In genomic region chrX:144687742-144688141, GRCm38 (mm10) we compare ENCODE assay signal across 8 mouse cellular contexts. TPM values are rescaled to one million over a fixed set of nuclear protein-coding genes. Genes with fewer than 3 reads are reported as not detected.
DNase-seq lines count a peak whose midpoint lies in the region; ATAC-seq and TF ChIP-seq lines count a peak whose summit lies in the region.

No protein-coding gene starts in this region.

- no peaks in the 10 kb centered on the region; the same call in 1 of the 2 replicates for H3K27me3 ChIP-seq in heart, embryonic 14.5 days (ENCODE audit: control insufficient read depth, insufficient read depth, low read length)
- peaks cover 19% of the 10 kb centered on the region; the same call in 1 of the 2 replicates for H3K27me3 ChIP-seq in forebrain, embryonic 13.5 days
- H3K27me3 ChIP-seq in liver, embryonic 14.5 days (ENCODE audit: control insufficient read depth, insufficient read depth, low read length): peaks cover 5% of the 10 kb centered on the region

- no peaks in the 10 kb centered on the region for H3K36me3 ChIP-seq in heart, embryonic 14.5 days (ENCODE audit: control insufficient read depth, insufficient read depth, low read length)
- H3K36me3 ChIP-seq in forebrain, embryonic 13.5 days (ENCODE audit: poor library complexity, severe bottlenecking): no peaks in the 10 kb centered on the region
- no peaks in the 10 kb centered on the region for H3K36me3 ChIP-seq in liver, embryonic 14.5 days (replicated peaks; ENCODE audit: control insufficient read depth, insufficient read depth, low read depth)

- intact Hi-C loops in heart, postnatal 25 days (cut with DNase I): no loop called here

- ATAC-seq in heart, embryonic 14.5 days (ENCODE audit: insufficient number of reproducible peaks, insufficient read depth, low FRiP score, low read depth): no peak
- ATAC-seq in common myeloid progenitor, adult 5-6 weeks (replicated peaks; ENCODE audit: low read depth, poor library complexity, severe bottlenecking): 0 out of 2 replicates have a peak, but pooled peaks have one; percentile 17
- no peak for ATAC-seq in forebrain, embryonic 13.5 days
- ATAC-seq in liver, embryonic 14.5 days (ENCODE audit: insufficient read depth): no peak
- no peak for ATAC-seq in erythroblast, adult 5-6 weeks (replicated peaks; ENCODE audit: low FRiP score, poor library complexity, severe bottlenecking)

- no peaks in the 10 kb centered on the region for H3K4me1 ChIP-seq in heart, embryonic 14.5 days (ENCODE audit: control insufficient read depth in 2 of 2, insufficient read depth in 2 of 2, low read length in 2 of 2)
- H3K4me1 ChIP-seq in forebrain, embryonic 13.5 days: no peaks in the 10 kb centered on the region
- no peaks in the 10 kb centered on the region for H3K4me1 ChIP-seq in liver, embryonic 14.5 days (replicated peaks; ENCODE audit: control insufficient read depth in 2 of 2, insufficient read depth in 2 of 2, low read length in 1 of 2)

- no peak overlapping the region for H3K9ac ChIP-seq in heart, embryonic 14.5 days (ENCODE audit: low read length)
- H3K9ac ChIP-seq in forebrain, embryonic 13.5 days: no peak overlapping the region
- no peak overlapping the region for H3K9ac ChIP-seq in liver, embryonic 14.5 days (replicated peaks)

- DNase-seq in heart, postnatal 25 days (ENCODE audit: low spot score): no peak
- DNase-seq in liver, embryonic 14.5 days (ENCODE audit: low read depth in 3 of 3, low spot score in 3 of 3): no peak
- no peak for DNase-seq in urinary bladder, adult 18-20 months (ENCODE audit: low spot score in 2 of 2)
- no peak for DNase-seq in ovary, postnatal 14 days (ENCODE audit: low spot score)

- WGBS in heart, embryonic 14.5 days: 21% methylated on average over 19 of the region's 20 CpGs
- WGBS in forebrain, embryonic 13.5 days: 21% methylated on average over 20 of the region's 20 CpGs
- WGBS in liver, embryonic 14.5 days (ENCODE audit: insufficient replicate concordance): 21% methylated on average over 19 of the region's 20 CpGs

- no peak for TF ChIP-seq CTCF in liver, embryonic 14.5 days (IDR thresholded peaks at IDR 0.05; ENCODE audit: low read depth)

- H3K27ac ChIP-seq in heart, embryonic 14.5 days (replicated peaks in 1 of 2; ENCODE audit: control insufficient read depth in 1 of 2, insufficient read depth in 1 of 2, low read depth in 2 of 2, low read length in 2 of 2): no peak overlapping the region
- H3K27ac ChIP-seq in forebrain, embryonic 13.5 days: no peak overlapping the region
- H3K27ac ChIP-seq in liver, embryonic 14.5 days: no peak overlapping the region

- H3K9me3 ChIP-seq in heart, embryonic 14.5 days (ENCODE audit: control insufficient read depth, low read length): no peaks in the 10 kb centered on the region
- no peaks in the 10 kb centered on the region for H3K9me3 ChIP-seq in forebrain, embryonic 13.5 days (replicated peaks)
- no peaks in the 10 kb centered on the region for H3K9me3 ChIP-seq in liver, embryonic 14.5 days (ENCODE audit: control insufficient read depth, low read length)

- TF ChIP-seq EP300 in liver, embryonic 14.5 days (IDR thresholded peaks at IDR 0.05; ENCODE audit: low read depth): no peak

- H3K4me3 ChIP-seq in heart, embryonic 14.5 days (ENCODE audit: control insufficient read depth in 1 of 2, insufficient read depth in 1 of 2, low read depth in 1 of 2, low read length in 2 of 2): peak overlapping the region; percentile 23 to 52
- peak overlapping the region; percentile 45 for H3K4me3 ChIP-seq in forebrain, embryonic 13.5 days
- no peak overlapping the region for H3K4me3 ChIP-seq in liver, embryonic 14.5 days (ENCODE audit: insufficient read depth in 1 of 2, low read depth in 2 of 2, low read length in 2 of 2)

- peak overlapping the region; percentile 80 for H3K4me2 ChIP-seq in heart, embryonic 14.5 days (ENCODE audit: low read length)
- H3K4me2 ChIP-seq in forebrain, embryonic 13.5 days: peak overlapping the region; percentile 71
- H3K4me2 ChIP-seq in liver, embryonic 14.5 days (ENCODE audit: low read depth): 0 out of 2 replicates have a peak overlapping the region, but pooled peaks have one; percentile 22

RNA-seq across cellular contexts. Expression of gene Trpc5, which starts 0.2 kb away (rescaled TPM):
- 0.18 and 0.20 TPM in 2 replicates for polyA plus RNA-seq in heart, embryonic 14.5 days (2014; fragmentation: Nextera tagmentation; extraction: Ambion mirVana)
- not detected for total RNA-seq in heart, postnatal 25 days (2021)
- total RNA-seq in common myeloid progenitor, adult 5-6 weeks (2017): not detected in 2 replicates
- 0.30 and 0.49 TPM in 2 replicates for polyA plus RNA-seq in forebrain, embryonic 13.5 days (2015; fragmentation: Nextera tagmentation; extraction: Ambion mirVana)
- polyA plus RNA-seq in liver, embryonic 14.5 days (2012; rRNA removed): 0.02 and 0.04 TPM in 2 replicates
- 0.03 TPM in 1 of 2 replicates, not detected in the other for polyA plus RNA-seq in liver, embryonic 14.5 days (2014; fragmentation: Nextera tagmentation; extraction: Ambion mirVana)
- total RNA-seq in erythroblast, adult 5-6 weeks (2015; ENCODE audit: low replicate concordance): not detected in 2 replicates
- not detected in 2 replicates for total RNA-seq in erythroblast, adult 5-6 weeks (2017; ENCODE audit: low replicate concordance)

RNA-seq across cellular contexts. Expression of gene Rtl4, which starts 1.0 kb away (rescaled TPM):
- polyA plus RNA-seq in heart, embryonic 14.5 days (2014; fragmentation: Nextera tagmentation; extraction: Ambion mirVana): 0.39 and 0.61 TPM in 2 replicates
- not detected for total RNA-seq in heart, postnatal 25 days (2021)
- not detected in 2 replicates for total RNA-seq in common myeloid progenitor, adult 5-6 weeks (2017)
- 0.18 and 0.23 TPM in 2 replicates for polyA plus RNA-seq in forebrain, embryonic 13.5 days (2015; fragmentation: Nextera tagmentation; extraction: Ambion mirVana)
- polyA plus RNA-seq in liver, embryonic 14.5 days (2012; rRNA removed): 0.21 and 0.26 TPM in 2 replicates
- 0.69 and 0.81 TPM in 2 replicates for polyA plus RNA-seq in liver, embryonic 14.5 days (2014; fragmentation: Nextera tagmentation; extraction: Ambion mirVana)
- not detected in 2 replicates for total RNA-seq in erythroblast, adult 5-6 weeks (2015; ENCODE audit: low replicate concordance)
- not detected in 2 replicates for total RNA-seq in erythroblast, adult 5-6 weeks (2017; ENCODE audit: low replicate concordance)

Comparison
In these comparisons a context has a peak if more than half of its experiments do, and no peak if none do; other contexts are left out.
1. H3K4me2 ChIP-seq: peak in every context shown above with its lines; median percentile 80 in heart, embryonic 14.5 days; 71 in forebrain, embryonic 13.5 days; 22 in liver, embryonic 14.5 days.
2. H3K4me3 ChIP-seq: peak in heart, embryonic 14.5 days (2 of 2) and forebrain, embryonic 13.5 days (single experiment); none in liver, embryonic 14.5 days (0 of 2).